Mouse (Mus musculus) activated CD4-positive, CD25-positive, alpha-beta regulatory T cell, adult 4 months (primary cell): Measurements from ENCODE around the gene Olfr1370. TPM values are rescaled to one million over a fixed set of nuclear protein-coding genes. Genes with fewer than 3 reads are reported as not detected.
"Not testable (repeated sequence)": the region's sequence is repeated elsewhere in the genome, so short reads cannot be mapped to it uniquely, and the experiment has no call there.

Source experiments
- ATAC-seq: one replicate; pipeline ENCODE4 v1.8.0; 2017
- polyA plus RNA-seq, 2 experiments: library from polyadenylated mRNA; unstranded; fragments of 100-300 nt; shearing (Covaris generic); gene quantifications; one replicate each; pipeline ENCODE4 v1.2.1; 2017

Gene Olfr1370
- not detected for polyA plus RNA-seq

- no peak for ATAC-seq
Observed at GRCm38 (mm10) chr13:21074847-21075246, at the start of gene Olfr1370. Gene Olfr1370 (minus strand): TSS chr13:21074947.

GRCm38 (mm10) chr13:21114121-21114520, 39.4 kb upstream of the Olfr1370 start:
- no peak for ATAC-seq

GRCm38 (mm10) chr13:21111183-21111582, 36.4 kb upstream of the Olfr1370 start, which contains the start of gene Olfr1369-ps1:
Gene Olfr1369-ps1 (plus strand): TSS chr13:21111483.
- ATAC-seq = not testable (repeated sequence)

GRCm38 (mm10) chr13:21110441-21110840, 35.7 kb upstream of the Olfr1370 start:
- ATAC-seq = no peak

- ATAC-seq = no peak
Observed at GRCm38 (mm10) chr13:21109759-21110158, 35.0 kb upstream of the Olfr1370 start.

- no peak for ATAC-seq
Observed at GRCm38 (mm10) chr13:21082686-21083085, 7.9 kb upstream of the Olfr1370 start.

GRCm38 (mm10) chr13:21066021-21066420, 8.7 kb downstream of the Olfr1370 start:
- no peak for ATAC-seq

GRCm38 (mm10) chr13:21050118-21050517, 24.6 kb downstream of the Olfr1370 start:
- ATAC-seq = no peak

GRCm38 (mm10) chr13:21040589-21041199, 34.1 kb downstream of the Olfr1370 start:
- no peak for ATAC-seq

- no peak for ATAC-seq
Observed at GRCm38 (mm10) chr13:21035981-21036380, 38.8 kb downstream of the Olfr1370 start.

- ATAC-seq = no peak
Observed at GRCm38 (mm10) chr13:21035011-21035410, 39.7 kb downstream of the Olfr1370 start.

- no peak for ATAC-seq
Observed at GRCm38 (mm10) chr13:21033176-21033575, 41.6 kb downstream of the Olfr1370 start.

- ATAC-seq = no peak
Observed at GRCm38 (mm10) chr13:21024831-21025230, 49.9 kb downstream of the Olfr1370 start.

Other genes with a start within 250 kb of the Olfr1370 start
- under 1 TPM; 0.09 to 0.13 TPM for gene Olfr1369-ps1, start 36.5 kb upstream of the Olfr1370 start, polyA plus RNA-seq
- not detected for gene Olfr263, start 54.7 kb upstream of the Olfr1370 start, polyA plus RNA-seq
- gene Olfr1368, start 70.9 kb upstream of the Olfr1370 start, polyA plus RNA-seq = not detected
- gene Trim27, start 104.5 kb upstream of the Olfr1370 start, polyA plus RNA-seq = 10 to 100 TPM; 16.2 to 18.4 TPM
- not detected for gene Gpx5, start 217.8 kb upstream of the Olfr1370 start, polyA plus RNA-seq
- gene Gpx6, start 237.2 kb upstream of the Olfr1370 start, polyA plus RNA-seq = not detected